Mouse (Mus musculus): ENCODE data around the gene Tmem120b.

GRCm38 (mm10) chr5:123134875-123135382, 66.7 kb downstream of the Tmem120b start:
- no peak for TF ChIP-seq CTCF (IDR thresholded peaks at IDR 0.05; ENCODE audit: insufficient read depth, low read depth, low read length)
- no peak for TF ChIP-seq POLR2A (IDR thresholded peaks at IDR 0.05; ENCODE audit: insufficient read depth, low read depth, low read length)

Data from olfactory bulb, adult 2 months (tissue).